Mouse (Mus musculus): ENCODE measurements around the gene Uba52. TPM values are rescaled to one million over a fixed set of nuclear protein-coding genes. Genes with fewer than 3 reads are reported as not detected.

Gene Uba52
- polyA plus RNA-seq, 1 experiment from 2014 or later = 768 TPM

DNA sequence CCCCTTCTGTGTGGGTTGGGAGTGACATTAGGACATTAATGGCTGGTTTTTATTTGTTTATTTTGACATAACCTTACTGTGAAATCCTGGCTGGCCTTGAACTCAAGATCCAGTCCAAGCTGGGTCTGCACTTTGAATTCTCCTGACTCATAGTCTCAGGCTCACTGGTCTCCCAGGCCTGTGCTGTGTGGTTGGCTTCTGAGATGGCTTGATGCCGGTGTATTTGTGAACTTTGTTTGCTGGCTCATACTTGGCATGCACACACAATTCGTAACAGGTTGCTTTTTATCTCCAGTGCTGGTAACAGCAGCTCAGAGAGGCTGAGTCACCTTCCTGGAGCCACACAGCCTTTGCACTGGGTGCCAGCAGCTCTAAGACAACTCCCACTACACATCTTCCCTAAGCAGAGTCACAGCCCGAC is 19.1 kb upstream of the Uba52 start:
- no peak overlapping the region for H3K9ac ChIP-seq
- H3K4me2 ChIP-seq = no peak overlapping the region
- no peak for ATAC-seq (replicated peaks; ENCODE audit: insufficient number of reproducible peaks, insufficient read depth, low FRiP score, low read depth)
- no peaks in the 10 kb centered on the region for H3K27me3 ChIP-seq
- H3K27ac ChIP-seq = no peak overlapping the region
- H3K4me3 ChIP-seq = no peak overlapping the region
- H3K9me3 ChIP-seq (replicated peaks) = no peaks in the 10 kb centered on the region
- H3K4me1 ChIP-seq (replicated peaks) = peaks cover 16% of the 10 kb centered on the region
- 89% methylated on average over 3 of the region's 3 CpGs for WGBS
- H3K36me3 ChIP-seq = peaks cover 50% of the 10 kb centered on the region

DNA sequence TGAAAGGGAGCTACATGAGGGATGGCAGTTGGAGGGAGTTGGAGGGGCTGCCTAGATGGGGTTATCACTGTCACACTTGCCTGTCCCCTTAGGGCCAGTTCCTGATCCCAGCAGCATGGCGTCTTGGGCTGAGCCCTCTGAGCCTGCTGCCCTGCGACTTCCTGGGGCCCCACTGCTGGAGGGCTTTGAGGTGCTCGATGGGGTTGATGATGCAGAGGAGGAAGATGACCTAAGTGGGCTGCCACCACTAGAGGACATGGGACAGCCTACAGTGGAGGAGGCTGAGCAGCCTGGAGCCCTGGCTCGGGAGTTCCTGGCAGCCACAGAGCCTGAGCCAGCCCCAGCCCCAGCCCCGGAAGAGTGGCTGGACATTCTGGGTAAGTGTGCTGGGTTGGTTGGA is 18.7 kb upstream of the Uba52 start:
- WGBS = 68% methylated on average over 5 of the region's 5 CpGs
- 0 out of 2 replicates have a peak overlapping the region, but pooled peaks have one; percentile 10 for H3K4me3 ChIP-seq

DNA sequence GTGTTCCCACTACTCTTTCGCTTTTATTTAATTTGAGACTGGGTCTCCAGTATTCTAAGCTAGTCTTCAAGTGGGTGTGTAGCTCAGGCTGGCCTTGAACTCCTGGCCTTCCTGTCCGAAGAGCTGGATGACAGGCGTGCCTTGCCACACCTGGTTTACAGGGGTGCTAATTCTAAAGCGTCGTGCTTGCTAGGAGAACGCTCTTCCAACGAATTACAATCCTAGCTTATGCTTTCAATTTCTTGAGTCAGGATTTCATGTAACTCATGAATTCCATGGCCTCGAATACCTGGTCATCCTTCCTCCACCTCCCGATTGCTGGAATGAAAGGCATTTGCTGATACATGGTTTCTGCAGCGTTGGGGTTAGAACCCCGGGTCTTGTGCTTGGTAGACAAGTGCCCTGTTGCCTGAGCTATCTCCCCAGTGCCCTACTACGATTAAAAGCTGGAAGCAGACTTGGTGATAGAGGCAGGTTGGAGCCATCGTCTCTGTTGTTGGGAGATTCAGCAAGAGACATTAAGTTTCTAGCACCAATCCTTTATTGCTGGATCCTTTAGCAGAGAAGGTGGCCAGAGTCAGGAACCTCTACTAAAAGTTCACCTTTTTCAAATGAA is 17.7 kb upstream of the Uba52 start:
- Histone ChIP-seq H3K36me3 (peaks cover 36% of the 10 kb centered on the region), H3K27ac (peak overlapping the region; percentile 87), H3K4me1 (replicated peaks) (peaks cover 19% of the 10 kb centered on the region), H3K27me3 (no peaks in the 10 kb centered on the region), H3K9ac (peak overlapping the region; percentile 94), H3K4me3 (peak overlapping the region; percentile 82), H3K4me2 (peak overlapping the region; percentile 76), H3K9me3 (replicated peaks) (no peaks in the 10 kb centered on the region)
- no peak for ATAC-seq (replicated peaks; ENCODE audit: insufficient number of reproducible peaks, insufficient read depth, low FRiP score, low read depth)
- WGBS = 20% methylated on average over 13 of the region's 13 CpGs

More for the DNA sequence above, 18.7 kb upstream of the Uba52 start:
- Histone ChIP-seq H3K9ac (0 out of 2 replicates have a peak overlapping the region, but pooled peaks have one; percentile 14), H3K27me3 (no peaks in the 10 kb centered on the region), H3K4me1 (replicated peaks) (peaks cover 16% of the 10 kb centered on the region), H3K4me2 (peak overlapping the region; percentile 8; the same call in 1 of the 2 replicates), H3K9me3 (replicated peaks) (no peaks in the 10 kb centered on the region), H3K36me3 (peaks cover 46% of the 10 kb centered on the region), H3K27ac (no peak overlapping the region)
- no peak for ATAC-seq (replicated peaks; ENCODE audit: insufficient number of reproducible peaks, insufficient read depth, low FRiP score, low read depth)

DNA sequence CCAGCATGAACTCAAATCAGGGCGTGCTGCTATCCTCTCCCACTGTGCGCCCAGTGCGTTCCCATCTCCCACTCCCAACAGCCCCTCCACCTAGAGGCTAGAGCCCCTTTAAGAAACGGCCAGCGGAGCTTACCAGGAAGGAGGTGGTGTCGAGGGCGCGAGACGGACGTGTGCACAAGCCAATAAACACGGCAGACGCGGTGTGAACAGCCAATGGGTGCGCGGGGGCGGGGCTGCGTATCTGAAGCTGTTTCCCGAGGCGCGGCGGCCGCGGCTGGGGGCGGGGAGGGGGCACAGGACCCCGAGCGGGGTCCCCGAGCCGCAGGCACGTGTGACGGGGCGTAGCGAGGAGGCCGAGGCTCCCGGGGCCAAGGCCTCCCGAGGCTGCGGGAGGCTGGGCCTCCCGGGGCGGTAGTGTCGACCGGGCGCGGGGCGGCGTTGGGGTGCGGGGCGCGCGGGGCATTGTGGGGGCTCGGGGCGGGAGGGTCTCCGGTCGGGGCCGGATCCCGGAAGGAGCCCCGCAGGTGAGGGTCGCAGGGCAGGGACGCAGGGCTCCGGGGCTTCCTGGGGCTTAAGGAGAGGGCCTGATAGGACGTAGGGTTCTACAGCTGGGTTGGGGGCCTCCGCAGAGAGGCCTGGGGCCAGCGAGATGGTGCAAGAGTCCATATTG is 17.0 kb upstream of the Uba52 start, which contains the start of the genes Fkbp8 and Kxd1:
TSS of gene Fkbp8 (plus strand) at position 213 of the 670 bp plus-strand sequence.
TSS of gene Kxd1 (minus strand) at position 445 of the 670 bp plus-strand sequence.
- peak; percentile 92 for ATAC-seq (replicated peaks; ENCODE audit: insufficient number of reproducible peaks, insufficient read depth, low FRiP score, low read depth)
- under 1% methylated on average over 46 of the region's 61 CpGs for WGBS
- peak within 1 kb of the TSS; percentile 87 for H3K27ac ChIP-seq
- peaks cover 29% of the 10 kb centered on the region for H3K36me3 ChIP-seq
- H3K4me2 ChIP-seq = peak within 1 kb of the TSS; percentile 76
- H3K4me3 ChIP-seq = peak within 1 kb of the TSS; percentile 82
- peak within 1 kb of the TSS; percentile 94 for H3K9ac ChIP-seq
- H3K9me3 ChIP-seq (replicated peaks) = no peaks in the 10 kb centered on the region
- H3K4me1 ChIP-seq (replicated peaks) = peaks cover 21% of the 10 kb centered on the region
- H3K27me3 ChIP-seq = no peaks in the 10 kb centered on the region

DNA sequence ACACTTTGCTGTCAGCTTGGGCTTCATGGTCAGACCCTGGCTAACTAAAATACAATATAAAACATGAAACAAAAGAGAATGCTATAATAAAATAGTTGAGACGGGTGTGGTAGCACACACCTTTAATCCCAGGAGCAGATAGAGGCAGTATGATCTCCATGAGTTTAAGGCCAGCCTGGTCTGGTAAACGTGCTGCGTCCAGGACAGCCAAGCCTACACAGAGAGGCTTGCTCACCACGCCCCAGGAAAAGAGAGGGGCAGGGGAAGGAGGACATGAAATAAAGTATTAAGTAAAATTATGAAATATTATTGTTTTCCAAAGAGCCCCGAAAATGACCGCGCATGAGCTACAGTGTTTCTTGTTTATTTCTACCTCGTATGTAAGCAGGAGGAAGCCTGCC is 16.5 kb upstream of the Uba52 start:
- Histone ChIP-seq H3K36me3 (peaks cover 24% of the 10 kb centered on the region), H3K9ac (peak overlapping the region; percentile 94), H3K27me3 (no peaks in the 10 kb centered on the region), H3K27ac (peak overlapping the region; percentile 87), H3K4me2 (peak overlapping the region; percentile 76), H3K4me3 (peak overlapping the region; percentile 82), H3K4me1 (replicated peaks) (peaks cover 24% of the 10 kb centered on the region), H3K9me3 (replicated peaks) (no peaks in the 10 kb centered on the region)
- ATAC-seq (replicated peaks; ENCODE audit: insufficient number of reproducible peaks, insufficient read depth, low FRiP score, low read depth) = no peak
- 1% methylated on average over 8 of the region's 8 CpGs for WGBS

DNA sequence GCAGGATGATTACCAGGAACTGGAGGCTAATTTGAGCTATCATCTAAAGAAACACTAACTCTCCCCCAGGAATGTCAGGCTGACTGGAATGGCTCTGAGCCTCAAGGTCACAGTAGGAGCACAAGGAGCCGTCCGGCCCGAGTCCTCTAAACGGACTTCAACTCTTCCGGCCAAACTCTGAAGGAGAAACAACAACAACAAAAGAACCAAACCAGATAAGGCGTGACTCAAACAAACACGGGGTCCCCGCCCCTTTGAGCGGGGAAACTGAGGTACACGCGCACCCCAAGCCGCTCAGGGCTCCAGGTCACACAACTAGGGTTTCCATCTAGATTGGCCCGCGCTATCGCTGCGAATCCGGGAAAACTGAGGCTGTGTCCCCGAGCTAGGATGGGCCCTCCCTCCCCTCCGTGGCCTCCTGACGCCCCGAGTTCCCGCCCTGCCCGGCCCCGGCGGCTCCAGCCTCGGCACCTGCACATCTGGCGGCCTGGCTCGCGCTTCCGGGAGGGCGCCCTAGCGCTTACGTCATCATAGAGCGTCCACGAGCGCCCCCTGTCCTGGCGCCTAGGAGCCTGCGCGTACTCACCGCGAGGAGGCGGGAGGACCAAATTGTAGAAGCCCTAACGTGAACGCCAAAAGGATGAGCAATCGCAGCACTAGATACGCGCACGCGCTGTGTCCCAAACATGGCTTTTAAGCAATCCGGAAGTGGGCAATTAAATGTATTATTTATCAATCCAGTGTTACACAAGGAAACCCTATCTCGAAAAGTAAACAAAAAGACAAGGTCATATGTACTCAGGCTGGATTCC is 12.2 kb upstream of the Uba52 start:
- peak overlapping the region; percentile 76 for H3K4me3 ChIP-seq
- peak overlapping the region; percentile 75 for H3K9ac ChIP-seq
- H3K4me2 ChIP-seq = peak overlapping the region; percentile 64
- no peaks in the 10 kb centered on the region for H3K27me3 ChIP-seq
- no peaks in the 10 kb centered on the region for H3K9me3 ChIP-seq (replicated peaks)
- WGBS = under 1% methylated on average over 51 of the region's 51 CpGs
- peak; percentile 82 for ATAC-seq (replicated peaks; ENCODE audit: insufficient number of reproducible peaks, insufficient read depth, low FRiP score, low read depth)
- H3K4me1 ChIP-seq (replicated peaks) = peaks cover 16% of the 10 kb centered on the region
- peak overlapping the region; percentile 85 for H3K27ac ChIP-seq
- H3K36me3 ChIP-seq = peaks cover 14% of the 10 kb centered on the region; the same call in 1 of the 2 replicates

DNA sequence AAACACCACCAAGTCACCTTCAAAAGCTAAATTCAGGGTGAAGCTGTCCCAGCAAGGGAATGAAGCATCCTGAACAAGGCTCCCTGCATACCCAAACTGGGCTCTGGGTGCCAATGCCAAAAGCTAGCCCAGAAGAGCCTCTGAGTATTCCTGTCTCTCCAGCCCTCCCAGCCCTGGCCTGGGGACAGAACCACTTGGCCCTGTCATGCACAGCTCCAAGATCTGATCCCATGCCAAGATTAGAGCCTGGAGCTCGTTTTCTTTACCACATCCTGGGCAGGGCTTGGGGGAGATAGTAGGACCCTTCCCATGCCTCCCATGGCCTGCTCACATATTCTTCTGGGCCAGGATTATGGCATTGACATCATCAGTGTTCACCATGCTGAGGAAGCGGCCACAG is 9.0 kb upstream of the Uba52 start:
- 52% methylated on average over 2 of the region's 2 CpGs for WGBS
- H3K4me2 ChIP-seq = no peak overlapping the region
- no peaks in the 10 kb centered on the region for H3K9me3 ChIP-seq (replicated peaks)
- ATAC-seq (replicated peaks; ENCODE audit: insufficient number of reproducible peaks, insufficient read depth, low FRiP score, low read depth) = no peak
- no peak overlapping the region for H3K4me3 ChIP-seq
- H3K27ac ChIP-seq = no peak overlapping the region
- H3K27me3 ChIP-seq = no peaks in the 10 kb centered on the region
- H3K4me1 ChIP-seq (replicated peaks) = peaks cover 13% of the 10 kb centered on the region
- peaks cover 23% of the 10 kb centered on the region for H3K36me3 ChIP-seq
- no peak overlapping the region for H3K9ac ChIP-seq

DNA sequence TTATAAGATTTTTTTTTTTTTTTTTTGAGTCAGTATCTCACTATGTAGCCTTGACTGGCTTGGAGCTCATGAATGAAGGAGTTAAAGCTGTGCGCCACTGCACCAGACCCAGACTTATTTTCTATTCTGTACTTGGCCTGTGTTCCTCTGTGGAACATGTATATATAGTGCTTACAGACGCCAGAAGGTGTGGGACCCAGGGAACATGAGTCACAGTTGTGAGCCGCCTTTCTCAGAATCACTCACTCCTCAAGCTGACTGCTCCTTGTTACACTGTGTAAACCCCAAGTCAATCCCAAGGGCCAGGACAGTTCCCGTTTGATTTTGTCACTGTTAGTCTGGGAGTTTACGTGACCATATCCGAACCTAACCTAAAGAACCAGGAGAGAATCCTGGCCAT is 8.4 kb upstream of the Uba52 start:
- H3K36me3 ChIP-seq = peaks cover 28% of the 10 kb centered on the region
- H3K4me1 ChIP-seq (replicated peaks) = peaks cover 15% of the 10 kb centered on the region
- 88% methylated on average over 6 of the region's 6 CpGs for WGBS
- H3K27me3 ChIP-seq = no peaks in the 10 kb centered on the region
- no peak overlapping the region for H3K4me3 ChIP-seq
- no peak overlapping the region for H3K9ac ChIP-seq
- H3K4me2 ChIP-seq = no peak overlapping the region
- H3K9me3 ChIP-seq (replicated peaks) = no peaks in the 10 kb centered on the region
- ATAC-seq (replicated peaks; ENCODE audit: insufficient number of reproducible peaks, insufficient read depth, low FRiP score, low read depth) = no peak
- H3K27ac ChIP-seq = no peak overlapping the region

DNA sequence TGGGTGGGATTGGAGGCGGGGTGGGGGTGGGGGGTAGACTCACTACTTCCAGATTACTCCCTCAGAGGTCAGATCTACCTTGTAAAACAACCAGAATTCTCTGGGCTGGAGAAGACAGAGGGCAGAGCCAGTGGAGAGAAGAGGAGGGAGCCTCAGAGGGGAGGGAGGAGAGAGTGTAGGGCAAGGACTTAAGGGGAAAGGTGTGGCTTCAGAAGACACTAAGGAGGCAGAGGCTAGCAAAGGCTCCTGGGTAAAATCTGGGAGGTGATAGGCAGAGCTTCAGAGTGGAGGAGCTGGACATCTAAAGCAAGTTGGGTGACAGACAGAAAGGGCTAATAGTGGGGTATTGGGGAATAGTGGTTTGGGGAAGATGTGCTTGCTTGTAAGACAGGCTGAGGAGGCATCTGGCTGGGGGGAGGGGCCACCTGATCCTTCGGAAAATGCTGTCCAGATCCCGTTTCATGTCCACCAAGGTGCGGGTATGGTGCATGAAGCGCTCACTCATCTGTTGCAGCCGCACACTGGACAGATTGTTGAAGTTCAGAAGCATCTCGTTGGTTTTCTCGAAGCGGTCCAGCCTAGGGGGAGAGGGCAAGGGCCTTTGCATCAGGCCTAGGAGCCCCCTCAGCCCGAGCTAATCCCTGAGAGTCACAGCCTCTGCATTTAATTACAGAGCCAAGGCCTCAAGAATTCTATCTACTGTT is 7.5 kb upstream of the Uba52 start:
- H3K4me1 ChIP-seq (replicated peaks) = peaks cover 18% of the 10 kb centered on the region
- H3K36me3 ChIP-seq = peaks cover 30% of the 10 kb centered on the region
- no peaks in the 10 kb centered on the region for H3K27me3 ChIP-seq
- no peak overlapping the region for H3K9ac ChIP-seq
- no peak for ATAC-seq (replicated peaks; ENCODE audit: insufficient number of reproducible peaks, insufficient read depth, low FRiP score, low read depth)
- H3K9me3 ChIP-seq (replicated peaks) = no peaks in the 10 kb centered on the region
- H3K4me3 ChIP-seq = no peak overlapping the region
- no peak overlapping the region for H3K27ac ChIP-seq
- WGBS = 74% methylated on average over 10 of the region's 10 CpGs
- no peak overlapping the region for H3K4me2 ChIP-seq

DNA sequence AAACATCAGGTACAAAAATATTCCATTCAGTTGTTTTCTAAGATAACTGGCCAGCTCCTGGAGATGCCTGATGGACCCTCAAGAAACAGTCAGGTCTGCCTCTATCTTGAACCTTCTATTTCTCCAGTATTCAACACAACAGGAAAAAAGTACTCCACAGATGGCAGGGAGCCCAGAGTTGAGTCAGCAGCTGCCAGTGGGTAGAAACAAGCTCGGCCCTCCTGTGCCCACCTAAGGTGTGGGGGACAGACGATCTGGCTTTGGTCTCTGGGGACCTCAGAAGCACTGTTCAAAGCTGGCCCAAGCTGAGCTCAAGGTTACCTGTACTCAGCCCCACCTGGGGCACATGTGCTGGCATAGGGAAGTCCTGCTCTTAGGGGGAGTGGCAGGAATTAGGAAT is 2.8 kb upstream of the Uba52 start:
- no peak overlapping the region for H3K27ac ChIP-seq
- H3K36me3 ChIP-seq = peaks cover 25% of the 10 kb centered on the region
- WGBS = 34% methylated on average over 2 of the region's 2 CpGs

More for the DNA sequence above, 2.8 kb upstream of the Uba52 start:
- H3K27me3 ChIP-seq = no peaks in the 10 kb centered on the region
- no peak for ATAC-seq (replicated peaks; ENCODE audit: insufficient number of reproducible peaks, insufficient read depth, low FRiP score, low read depth)
- H3K4me3 ChIP-seq = no peak overlapping the region
- H3K4me1 ChIP-seq (replicated peaks) = peaks cover 36% of the 10 kb centered on the region
- H3K9ac ChIP-seq = no peak overlapping the region
- no peak overlapping the region for H3K4me2 ChIP-seq
- no peaks in the 10 kb centered on the region for H3K9me3 ChIP-seq (replicated peaks)

Measured in heart, embryonic 15.5 days (tissue).